Mouse (Mus musculus) spleen, adult 2 months (tissue): ENCODE measurements around the gene St6galnac3.

Experiments
- CTCF ChIP-seq: fragments of 200-500 bp; IDR thresholded peaks from 2 replicates; pipeline ENCODE4 v1.5.1; 2011; ENCODE audit warnings: mild to moderate bottlenecking, inconsistent platforms; ENCODE audit not compliant: insufficient read depth, insufficient read length, insufficient replicate concordance; ENCODE audit errors: extremely low read depth
- POLR2A ChIP-seq: fragments of 200-500 bp; IDR thresholded peaks from 2 replicates; pipeline ENCODE4 v1.6.1; 2011; ENCODE audit warnings: low read depth, low read length, inconsistent platforms

GRCm38 (mm10) chr3:153525151-153525768 lies 199.7 kb downstream of the St6galnac3 start:
- TF ChIP-seq CTCF (no peak), POLR2A (no peak)
